Mouse (Mus musculus) 416B (cell line): Measurements from ENCODE around the gene Gm17490.

Experiments used
- DNase-seq: peaks from one replicate; pipeline ENCODE4 v3.0.0; 2011; ENCODE audit warnings: low read depth

Gm17490 gene

DNA sequence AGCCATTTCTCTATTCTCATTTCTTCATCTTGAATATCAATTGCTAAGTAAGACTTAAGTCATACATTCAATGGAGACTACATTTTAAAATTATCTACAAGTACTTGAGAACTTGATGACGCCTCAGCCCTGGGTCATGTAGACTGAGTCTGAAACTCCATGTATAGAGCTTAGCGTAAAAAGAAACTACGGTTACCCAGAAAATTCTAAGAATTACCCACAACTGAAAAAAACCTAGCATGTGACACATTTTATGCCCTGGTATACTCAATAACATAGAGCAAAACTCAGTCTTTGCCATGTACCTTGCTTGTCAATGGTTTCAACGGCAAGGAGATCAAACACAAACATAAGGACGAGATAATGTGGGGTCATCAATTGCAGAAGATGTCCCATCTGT lies at the start of gene Gm17490:
Gm17490 (minus strand) TSS at position 375 of the 400 bp plus-strand sequence.
- DNase-seq: no peak

DNA sequence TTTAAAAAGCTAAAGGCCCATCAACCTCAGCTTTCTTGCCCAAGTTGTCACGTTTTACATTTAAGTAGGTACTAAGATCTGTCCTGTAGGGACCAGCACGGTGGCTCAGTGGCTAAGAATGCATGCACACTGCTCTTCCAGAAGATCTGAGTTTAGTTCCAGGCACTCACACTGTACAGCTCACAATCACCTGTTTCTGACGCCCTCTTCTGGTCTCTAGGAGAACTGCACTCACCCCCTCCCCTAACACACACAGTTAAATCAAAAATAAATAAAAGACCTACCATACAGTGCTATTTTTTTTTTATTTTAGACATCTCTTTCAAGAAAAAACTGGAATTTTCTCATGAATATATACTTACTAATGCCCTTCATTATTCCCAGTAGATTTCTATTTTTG lies 46.1 kb upstream of the Gm17490 start:
- DNase-seq: peak; percentile 59

DNA sequence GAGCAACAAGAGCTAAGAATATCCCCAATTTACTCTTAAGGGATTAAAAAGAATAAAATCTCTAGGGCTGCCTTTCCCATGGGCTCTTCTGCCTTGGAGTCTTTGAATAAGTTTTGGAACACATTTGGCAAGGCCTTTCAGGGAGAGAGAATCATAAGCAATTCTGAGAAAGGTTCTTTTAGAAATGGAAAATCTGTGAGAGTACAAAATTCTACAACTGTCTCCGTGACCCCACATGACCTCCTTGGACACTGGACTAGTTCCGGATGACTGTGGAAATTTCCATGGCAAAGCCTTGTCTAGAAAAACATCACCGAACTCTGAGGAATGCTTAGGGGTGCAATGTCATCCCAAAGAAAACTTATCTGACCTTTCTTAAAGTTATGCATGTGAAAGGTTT lies 39.3 kb upstream of the Gm17490 start:
- no peak for DNase-seq

DNA sequence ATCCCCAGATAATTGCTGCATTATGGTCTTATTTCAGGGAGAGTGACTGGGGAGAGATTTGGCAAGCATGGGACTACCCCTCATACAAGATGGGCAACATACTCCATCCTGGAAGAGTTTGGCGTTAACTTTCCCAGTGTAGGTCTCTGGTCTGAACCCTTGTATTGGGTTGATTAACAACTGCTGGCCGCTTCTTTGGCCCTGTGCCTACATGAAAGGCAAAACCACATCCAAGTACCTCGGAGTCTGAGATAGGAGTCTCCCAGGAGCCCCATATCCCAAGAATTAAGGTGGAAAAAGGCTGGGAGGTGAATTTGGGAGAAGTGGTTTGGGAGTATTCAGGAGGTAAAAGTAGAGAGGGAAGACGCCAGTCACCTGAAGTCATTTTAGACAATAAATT lies 38.7 kb upstream of the Gm17490 start:
- no peak for DNase-seq

DNA sequence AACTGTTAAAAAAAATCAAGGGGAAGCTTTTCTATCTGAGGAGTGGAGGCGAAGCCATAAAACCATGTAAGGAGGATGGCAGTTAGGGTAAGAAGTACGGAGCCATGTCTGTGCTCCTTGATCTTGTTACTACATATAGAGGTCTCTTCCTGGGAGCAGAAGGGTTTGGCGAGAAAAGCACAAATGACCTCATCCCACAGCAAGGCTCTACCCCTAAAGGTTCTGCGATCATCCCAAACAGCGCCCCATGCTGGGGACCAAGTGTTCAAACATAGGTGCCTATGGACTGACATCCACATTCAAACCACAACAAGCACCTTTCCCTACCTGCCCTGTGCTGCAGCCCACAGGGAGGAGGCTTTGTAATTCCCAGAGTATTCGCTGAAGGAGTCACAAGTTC lies 38.3 kb upstream of the Gm17490 start:
- DNase-seq: peak; percentile 67

DNA sequence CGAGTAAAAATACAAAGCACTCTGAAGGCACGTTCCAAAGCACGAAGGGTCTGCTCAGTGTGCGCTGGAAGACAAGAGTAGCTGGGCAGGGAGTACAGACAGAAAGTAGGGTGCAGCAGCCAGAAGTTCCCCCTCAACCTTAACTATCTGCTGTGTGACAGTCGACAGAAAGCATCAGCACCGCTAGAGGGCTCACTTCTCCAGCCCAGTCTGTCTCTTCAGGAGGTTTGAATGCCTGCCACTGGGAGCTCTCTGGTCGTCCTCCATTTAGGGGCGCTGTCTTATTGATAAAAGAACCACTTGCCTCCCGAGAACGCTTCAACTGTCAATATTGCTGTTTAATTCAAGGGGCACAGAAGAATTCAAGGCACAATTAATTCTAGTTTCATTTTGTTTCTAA lies 37.9 kb upstream of the Gm17490 start:
- DNase-seq: peak; percentile 89

DNA sequence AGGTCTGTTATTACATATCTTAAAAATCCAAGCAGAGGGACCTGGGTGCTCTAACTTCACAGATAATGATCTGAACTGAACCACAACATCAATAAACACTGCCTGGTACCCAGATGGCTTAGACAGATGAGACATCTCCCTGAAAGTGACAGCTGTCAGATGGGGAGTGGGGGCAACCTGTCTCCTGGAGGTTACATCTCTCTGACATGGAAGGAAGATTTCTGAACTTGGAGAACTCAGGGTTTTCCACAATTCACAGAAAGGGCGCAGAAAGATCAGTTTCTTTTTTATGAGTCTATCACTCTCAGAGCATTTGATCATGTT lies 36.8 kb upstream of the Gm17490 start:
- DNase-seq: no peak

DNA sequence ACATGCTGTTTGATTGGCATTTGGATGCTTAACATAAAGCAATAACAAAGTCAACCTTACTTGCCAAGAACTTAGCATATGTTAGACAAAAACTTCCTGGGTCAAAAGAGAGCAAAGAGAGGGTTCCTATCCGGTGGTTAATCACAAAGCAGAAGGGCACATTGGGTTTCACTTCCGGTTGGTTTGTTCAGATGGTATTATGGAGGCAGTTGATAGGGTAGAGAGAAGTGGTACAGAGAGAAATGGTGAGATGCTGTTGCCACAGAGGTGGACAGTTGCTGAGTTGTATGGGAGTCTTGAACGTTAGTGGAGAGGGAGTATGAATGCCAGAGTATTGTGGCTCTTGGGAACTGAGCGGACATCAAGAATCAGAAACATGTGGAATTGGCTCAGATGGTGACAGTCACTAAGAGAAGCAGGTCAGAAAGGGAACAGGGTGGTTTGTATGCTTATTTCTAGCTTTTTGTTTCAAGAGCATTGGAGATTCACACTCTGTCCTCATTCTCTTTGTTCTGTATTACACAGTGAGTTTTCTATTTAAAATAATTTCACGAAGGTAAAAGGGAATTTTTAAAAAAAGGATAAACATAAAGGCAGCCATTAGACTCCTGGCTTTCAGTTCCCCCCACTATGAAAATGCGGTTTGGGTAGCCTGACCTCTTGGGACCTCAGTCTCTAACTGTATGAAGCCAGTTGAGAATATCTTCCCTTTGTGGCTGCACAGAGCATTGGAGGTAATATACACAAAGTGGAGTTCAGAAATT lies 36.3 kb upstream of the Gm17490 start:
- DNase-seq: peak; percentile 22

DNA sequence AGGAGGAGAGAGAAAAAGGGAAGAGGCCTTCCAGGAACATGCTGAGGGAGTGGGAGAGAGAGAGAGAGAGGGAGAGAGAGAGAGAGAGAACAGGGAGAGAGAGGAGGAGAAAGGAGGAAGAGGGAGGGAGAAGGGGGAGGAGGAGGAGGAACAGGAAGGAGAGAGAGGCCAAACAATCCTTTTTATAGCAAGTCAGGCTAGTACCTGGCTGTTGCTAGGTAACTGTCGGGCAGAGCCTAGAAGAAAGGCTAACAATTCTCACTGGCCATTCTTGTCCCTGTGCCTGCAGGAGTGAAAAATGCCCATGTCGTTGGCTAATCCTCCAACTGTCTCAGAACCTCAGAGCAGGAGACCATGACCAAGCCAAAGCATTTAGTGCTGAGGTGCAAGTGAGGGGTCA lies 33.2 kb upstream of the Gm17490 start:
- no peak for DNase-seq

DNA sequence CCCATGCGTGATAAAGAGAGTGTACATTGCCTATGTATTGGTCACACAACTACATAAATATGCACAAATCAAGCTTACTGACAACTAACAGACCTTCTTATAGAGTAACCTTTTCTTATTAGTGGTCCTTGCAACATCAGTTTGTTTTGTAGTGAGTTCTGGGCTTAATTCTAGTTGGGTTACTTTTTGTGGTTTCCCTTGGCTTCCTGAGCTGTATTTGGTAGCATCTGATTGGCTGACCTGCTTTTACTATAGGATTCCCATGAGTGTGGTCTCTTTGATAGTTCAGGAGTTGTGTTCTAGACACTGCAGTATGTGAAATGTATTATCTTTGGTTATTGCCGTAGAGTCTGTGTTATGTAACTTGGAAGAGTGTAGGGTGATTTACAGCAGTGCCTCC lies 31.5 kb upstream of the Gm17490 start:
- peak; percentile 63 for DNase-seq

DNA sequence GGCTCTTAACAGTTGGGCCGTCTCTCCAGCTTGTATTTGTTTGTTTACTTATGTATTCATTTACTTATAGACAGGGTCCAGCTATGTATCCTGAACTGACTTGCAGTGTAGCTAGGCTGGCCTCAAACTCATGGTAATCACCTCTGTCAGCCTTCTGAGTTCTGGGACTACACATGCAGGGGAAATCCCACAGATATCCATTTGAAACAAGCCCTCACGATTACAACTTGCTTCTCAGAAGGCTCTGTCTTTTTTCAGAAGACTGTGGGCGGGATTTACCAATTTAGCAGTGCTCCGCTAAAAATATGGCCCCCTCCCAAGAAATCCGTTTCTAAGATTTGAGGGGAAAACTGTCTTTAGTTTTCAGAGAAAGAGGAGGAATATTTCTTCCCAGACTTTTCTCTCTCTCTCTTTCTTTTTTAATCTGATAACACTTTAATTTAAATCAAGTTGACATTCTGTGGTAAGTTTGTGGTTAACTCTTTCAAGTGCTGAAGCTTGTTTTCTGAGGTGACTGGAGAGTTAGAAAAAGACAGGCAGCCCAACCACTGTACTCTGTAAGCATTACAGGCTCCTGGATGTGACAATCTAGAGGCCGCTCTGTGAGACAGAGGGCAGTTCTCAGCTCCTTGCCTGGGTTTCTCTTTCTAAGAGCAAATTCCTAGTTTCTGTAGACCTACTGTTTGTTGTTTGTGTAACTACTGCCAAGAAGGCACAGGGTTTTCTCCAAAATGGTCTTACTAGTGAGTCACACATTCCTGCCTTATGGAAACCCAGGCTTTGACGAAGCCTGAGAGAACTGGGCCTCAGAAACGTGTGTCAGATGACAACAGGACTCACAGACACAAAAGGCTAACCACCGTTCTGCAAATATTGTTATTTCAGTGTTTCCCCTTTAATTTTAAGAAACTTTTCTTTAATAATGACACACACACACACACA lies 29.2 kb upstream of the Gm17490 start:
- DNase-seq: peak; percentile 58

DNA sequence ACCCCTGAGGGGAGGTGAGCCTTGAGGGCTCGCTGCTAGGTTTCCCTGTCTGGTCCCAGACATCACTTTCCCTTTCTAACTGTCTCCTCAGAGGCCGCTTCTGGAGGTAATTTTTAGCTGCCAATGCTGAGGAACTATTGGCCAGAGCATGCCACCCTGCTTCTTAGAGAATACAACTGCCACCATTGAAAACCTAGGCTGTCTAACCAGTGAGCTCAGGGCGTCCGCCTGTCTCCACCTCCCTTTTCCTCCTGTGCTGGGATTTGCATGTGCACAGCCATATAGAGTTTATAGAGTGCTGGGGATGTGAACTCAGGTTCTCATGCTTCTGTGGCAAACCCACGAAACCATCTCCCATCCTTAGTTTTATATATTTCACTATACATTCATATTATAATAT lies 27.7 kb upstream of the Gm17490 start:
- DNase-seq: no peak

DNA sequence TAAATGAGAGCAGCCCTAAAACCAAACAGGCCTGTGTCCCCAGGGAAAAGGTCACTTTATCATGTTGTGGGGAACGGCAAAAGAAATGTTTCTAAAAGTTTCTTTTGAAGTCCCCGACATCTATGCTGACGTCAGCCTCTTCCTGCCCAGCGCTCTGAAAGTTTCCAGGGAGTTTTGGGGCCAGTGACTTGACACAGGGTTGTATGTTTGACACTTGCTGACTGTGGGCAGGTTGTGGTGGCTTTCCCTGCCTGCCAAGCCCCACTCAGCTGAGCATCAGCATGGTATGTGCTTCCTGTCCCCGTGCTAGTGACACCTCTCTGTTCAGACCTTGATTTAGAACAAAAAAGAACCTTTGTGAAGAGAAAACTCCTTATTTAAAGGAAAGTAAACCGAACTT lies 27.3 kb upstream of the Gm17490 start:
- peak; percentile 72 for DNase-seq

DNA sequence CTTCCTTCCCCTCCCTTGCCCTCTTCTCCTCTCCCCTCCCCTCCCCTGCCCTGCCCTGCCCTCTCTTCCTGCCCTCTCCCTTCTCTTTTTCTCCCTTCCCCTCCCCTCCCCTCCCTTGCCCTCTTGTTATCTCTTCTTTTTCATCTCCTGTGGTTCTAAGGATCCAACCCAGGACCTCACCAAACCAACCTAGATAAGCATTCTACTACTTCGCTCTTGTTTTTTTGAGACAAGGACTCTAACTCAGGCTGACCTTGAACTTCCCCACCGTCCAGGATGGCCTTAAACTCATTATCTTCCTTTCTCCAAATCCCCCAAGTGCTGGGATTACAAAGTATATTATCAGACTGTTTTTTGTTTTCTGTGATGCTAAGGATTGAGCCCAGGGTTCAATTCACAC lies 26.7 kb upstream of the Gm17490 start:
- peak; percentile 57 for DNase-seq

DNA sequence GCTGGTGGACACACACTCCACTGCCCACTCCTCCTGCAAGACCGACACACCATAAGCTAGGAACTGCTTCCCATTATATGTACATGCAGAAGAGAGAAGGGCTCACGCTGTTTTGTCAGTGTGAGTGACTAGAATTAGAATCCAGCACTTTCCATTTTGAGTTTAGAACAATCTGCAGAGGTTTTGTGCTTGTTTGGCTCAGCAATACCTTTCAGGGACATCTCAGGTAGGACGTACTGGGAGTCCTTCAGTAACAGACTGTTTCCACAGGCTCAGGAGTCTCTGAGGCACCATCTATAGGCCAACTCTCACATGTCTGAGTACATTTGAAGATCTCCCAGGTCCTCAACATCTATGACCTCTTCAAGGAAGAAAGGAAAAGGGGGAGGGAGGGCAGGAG lies 26.1 kb upstream of the Gm17490 start:
- no peak for DNase-seq

DNA sequence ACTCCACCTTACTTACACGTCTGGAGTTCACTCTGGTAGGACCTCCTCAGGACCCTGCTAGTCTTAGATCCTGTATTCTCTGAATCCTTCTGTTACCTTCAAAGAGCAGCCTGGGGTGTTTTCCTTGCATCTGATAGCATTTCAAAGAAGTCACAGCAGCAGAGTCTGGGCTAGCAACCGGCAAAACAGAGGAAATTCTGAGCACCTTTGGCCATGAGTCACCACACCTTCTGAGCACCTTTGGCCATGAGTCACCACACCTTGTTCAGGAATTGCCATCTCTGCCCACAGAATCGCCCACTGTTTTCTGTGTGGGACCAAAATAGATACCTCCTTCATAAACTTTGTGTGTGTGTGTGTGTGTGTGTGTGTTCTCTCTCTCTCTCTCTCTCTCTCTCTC lies 25.4 kb upstream of the Gm17490 start:
- no peak for DNase-seq

DNA sequence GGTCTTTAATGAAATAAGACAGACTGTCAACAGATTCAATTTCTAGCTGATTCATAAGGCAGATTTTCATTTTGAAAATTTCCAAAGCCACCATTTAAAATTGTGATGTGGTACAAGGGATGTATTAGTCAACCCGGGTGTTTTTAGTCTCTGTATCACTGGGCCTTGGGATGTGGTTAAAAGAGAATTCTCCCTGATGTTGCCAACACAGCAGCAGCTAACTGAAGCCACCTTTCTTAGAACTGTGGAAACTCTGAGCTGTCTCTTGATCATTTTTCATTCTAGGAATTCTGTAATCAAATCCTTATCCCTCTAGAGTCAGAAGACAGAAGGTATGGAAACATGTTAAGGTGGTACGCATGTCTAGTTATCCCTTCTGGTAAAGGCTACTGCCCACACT lies 19.2 kb upstream of the Gm17490 start:
- DNase-seq: no peak

DNA sequence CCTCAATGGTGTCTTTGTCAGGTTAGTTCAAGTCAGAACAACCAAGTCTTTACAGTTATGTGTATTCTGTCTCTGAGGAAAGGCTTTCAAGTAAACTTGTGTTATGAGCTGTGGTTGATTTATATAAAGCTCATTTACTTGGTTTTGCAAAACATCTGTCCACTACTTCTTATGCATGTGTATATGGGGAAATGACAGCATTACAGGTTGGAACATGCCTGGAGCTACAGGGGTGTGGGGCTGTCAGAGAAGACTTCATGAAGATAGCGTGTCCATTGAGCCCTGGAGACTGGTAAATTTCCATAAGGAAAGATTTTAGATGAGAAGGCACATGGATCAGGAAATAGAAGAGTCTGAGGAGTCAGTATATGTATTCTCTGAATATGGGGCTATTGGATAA lies 18.0 kb upstream of the Gm17490 start:
- no peak for DNase-seq

DNA sequence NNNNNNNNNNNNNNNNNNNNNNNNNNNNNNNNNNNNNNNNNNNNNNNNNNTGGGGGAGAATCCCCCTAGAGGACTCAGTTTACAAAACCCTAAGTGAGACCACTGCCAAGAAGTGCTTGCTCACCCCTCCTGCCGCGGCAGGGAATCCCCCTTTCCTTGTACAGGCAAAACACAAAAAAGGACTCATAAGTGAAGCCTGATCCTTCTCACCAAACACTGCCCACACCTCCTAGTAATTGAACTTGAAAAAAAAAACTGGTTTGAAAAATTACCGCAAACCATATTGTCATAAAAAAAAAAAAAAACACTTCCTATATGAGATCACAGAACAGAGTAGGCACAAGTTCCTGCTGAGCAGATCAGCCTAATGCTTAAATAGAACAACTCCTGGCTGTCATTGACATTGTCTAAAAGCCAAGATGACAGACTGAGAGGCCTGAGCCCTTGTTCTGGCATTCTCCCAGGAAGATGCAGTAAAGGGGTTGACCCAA lies 16.4 kb upstream of the Gm17490 start, which contains the start of gene Il2ra:
Il2ra (plus strand) TSS at position 357 of the 491 bp plus-strand sequence.
- DNase-seq: no peak

DNA sequence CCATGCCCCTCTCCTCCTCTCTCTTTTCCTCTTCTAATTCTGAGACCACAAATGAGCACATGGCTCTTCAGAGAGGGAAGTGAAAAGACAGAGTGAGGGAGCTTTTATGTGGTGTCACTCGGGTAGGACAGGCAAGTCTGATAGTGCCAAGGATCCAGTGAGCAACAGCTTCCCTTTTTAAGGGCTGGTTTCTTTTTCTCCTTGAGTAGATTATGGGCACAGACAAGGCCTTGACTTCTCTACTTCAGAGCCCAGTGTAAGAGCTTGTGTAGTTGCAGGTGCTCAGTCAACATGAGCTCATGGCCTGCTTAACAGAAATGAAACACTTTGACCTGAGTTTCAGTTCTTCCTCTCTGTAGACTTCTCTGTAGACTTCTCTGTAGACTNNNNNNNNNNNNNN lies 11.1 kb upstream of the Gm17490 start:
- peak; percentile 66 for DNase-seq

DNA sequence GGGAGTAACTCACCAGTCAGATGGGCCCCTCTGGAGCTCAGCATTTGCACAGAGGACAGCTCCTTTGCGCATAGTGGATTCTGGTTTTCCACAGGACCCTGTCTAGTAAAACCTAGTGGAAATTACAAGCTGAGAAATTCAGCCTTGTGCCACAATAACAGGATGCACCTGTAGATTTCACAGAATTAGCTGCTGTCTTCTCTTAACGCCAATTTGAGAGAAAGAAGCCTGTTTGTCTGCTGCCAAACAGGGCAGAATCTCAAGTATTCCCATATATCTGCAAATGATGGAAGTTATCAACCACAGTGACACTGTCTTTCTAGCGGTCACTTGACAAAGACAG lies 10.0 kb upstream of the Gm17490 start:
- no peak for DNase-seq

DNA sequence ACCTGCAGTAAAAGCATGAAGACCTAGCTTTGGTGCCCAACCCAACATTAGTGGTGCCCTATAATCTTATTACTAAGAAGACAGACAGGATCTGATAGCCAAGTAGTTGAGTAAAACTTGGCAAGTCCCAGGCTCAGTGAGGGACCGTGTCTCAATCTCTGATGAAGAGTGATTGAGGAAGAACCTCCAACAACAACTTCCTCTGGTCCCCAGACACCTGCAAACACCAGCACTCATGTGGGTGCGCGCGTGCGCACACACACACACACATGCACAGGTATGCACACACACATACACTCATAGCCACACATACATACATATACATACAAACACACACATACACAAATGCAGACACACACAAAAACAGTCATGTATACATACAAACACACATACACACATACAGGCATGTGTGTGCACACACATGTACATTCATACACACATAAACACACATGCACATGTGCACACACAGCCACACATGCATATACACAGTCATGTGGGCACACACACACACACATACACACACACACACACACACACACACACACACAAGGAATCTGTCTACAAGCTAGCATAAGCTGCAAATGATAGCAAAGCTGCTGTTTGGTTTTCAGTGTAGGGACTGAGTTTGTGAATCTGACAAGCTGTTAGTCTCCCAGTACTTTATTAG lies 9.5 kb upstream of the Gm17490 start:
- DNase-seq: no peak

DNA sequence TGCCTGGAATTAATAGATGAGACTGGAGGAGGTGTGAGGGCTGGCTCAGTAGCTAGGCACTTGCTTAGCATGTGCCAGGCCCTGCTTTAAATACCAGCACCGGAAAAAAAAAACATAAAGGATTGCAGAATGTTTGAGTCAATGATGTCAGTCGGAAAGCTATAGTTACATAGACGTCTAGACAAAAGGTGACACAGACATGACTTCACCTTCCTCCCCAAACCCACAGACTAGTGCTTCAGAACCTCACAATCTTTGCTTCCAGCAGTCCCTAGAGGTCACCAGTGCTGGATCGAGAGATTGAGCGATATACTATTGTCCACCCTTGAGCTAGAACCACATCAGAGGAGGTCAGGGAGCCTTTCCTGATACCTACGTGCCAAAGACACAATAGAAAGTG lies 9.0 kb upstream of the Gm17490 start:
- no peak for DNase-seq
